Mouse (Mus musculus): ENCODE results near the gene Mapk12.
A peak's percentile ranks its signal among the peaks of the same experiment; 100 is the strongest.

Mapk12 gene

GRCm38 (mm10) chr15:89140659-89141252 lies at the start of gene Mapk12:
Gene Mapk12, minus strand, starts transcription at chr15:89140703.
- peak; percentile 58 for DNase-seq

DNA sequence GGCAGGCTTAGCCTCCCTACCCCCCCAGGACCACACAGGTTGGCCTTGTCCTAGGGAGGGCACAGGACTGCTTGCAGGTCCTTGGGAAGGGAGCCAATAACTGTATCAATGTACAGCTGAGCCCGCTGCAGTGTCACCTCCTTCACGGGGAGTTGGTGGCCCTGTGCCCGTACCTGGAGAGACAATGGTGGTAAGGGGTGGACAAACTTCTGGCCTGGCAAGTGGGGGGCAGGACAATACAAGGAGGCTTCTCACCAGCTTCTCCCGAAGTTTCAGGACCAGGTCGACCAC lies 44.4 kb upstream of the Mapk12 start:
- no peak for DNase-seq

GRCm38 (mm10) chr15:89184141-89184936 lies 43.8 kb upstream of the Mapk12 start:
- no peak for DNase-seq

GRCm38 (mm10) chr15:89182842-89183241 lies 42.3 kb upstream of the Mapk12 start:
- DNase-seq, result no peak

DNA sequence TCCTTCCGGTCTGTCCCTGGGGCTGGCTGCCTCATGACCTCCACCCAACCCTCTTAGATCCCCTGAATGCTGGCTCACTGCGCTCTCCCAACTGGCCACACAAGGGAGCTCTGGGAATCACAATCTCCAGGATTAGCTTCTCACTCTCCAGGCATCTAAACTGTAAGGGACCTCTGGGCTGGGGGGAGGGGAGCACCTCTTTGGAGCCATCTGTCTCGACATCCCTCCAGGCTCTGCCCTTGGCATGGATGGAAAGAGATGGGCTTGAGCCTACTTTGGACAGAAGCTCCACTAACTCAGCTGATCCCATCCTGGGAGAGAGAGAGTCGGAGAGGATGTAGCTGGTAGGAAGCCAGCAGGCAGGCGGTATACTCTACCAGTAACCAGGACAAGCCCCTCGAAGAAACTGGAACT lies 41.8 kb upstream of the Mapk12 start:
- peak; percentile 39 for DNase-seq

DNA sequence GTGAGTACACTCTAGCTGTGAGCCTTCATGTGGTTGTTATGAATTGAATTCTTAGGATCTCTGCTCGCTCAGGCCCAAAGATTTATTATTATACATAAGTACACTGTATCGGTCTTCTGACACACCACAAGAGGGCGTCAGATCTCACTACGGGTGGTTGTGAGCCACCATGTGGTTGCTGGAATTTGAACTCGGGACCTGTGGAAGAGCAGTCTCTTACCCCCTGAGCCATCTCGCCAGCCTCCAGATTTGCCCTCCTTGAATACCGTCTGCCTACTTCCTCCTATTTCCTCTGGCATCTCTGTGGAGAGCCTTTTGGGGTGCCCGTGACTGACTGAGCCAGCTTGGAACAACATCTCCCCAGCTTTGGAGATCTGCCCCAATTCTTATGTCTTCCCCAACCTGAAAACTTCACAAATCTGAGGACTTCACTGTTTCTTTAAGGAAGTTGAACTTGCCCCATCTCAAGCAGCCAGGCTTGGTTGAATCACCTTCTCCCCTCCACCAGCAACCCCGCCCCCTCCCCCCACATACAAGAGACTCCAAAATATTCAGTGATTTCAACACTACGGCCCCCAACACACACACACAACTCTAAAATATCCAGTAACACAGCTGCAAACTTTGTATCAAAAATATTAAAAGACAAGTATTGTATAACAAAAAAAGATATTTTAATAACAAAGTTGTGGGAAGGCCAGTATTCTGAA lies 41.2 kb upstream of the Mapk12 start:
- DNase-seq, result no peak

- peak; percentile 77 for DNase-seq
Measured at GRCm38 (mm10) chr15:89180571-89181229, 40.2 kb upstream of the Mapk12 start, which contains the start of gene Plxnb2. Gene Plxnb2, minus strand, starts transcription at chr15:89180788.

DNA sequence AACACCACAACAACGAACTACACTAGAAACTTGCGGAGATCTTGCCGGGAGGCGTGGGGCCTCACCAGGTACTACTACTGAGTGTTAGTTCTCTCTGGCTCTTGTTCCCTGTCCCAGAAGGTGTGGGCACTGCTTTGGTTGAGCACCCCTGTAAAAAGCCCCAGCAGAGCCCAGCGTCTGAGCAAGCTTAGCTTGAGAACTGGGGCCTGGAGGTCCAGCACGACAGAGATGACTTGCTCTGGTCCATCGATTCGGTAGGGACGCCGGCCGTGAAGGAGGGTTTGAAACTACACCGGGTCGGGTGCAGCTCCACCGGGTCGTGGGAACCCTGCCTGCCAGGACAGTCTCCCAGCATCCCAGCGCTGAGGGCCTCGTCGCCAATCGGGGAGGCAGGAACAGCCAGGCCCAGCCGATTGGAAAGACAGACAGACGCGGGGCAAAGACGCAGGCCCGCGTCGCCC lies 39.6 kb upstream of the Mapk12 start:
- no peak for DNase-seq

DNA sequence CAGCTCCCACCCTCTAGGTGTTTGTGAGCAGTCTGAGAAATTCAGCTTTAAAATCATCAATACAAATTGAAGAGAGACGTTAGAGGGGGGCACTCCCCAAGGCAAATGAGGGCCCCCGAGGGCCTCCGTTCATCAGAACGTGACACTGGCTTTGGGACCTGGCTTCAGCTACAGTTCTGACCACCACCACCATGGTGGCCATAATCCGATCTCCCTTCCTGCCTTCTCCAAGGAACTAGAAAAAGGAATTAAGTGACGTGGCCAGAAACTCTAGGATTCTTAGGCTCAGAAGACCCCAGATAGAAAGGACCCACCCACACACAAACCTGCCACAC lies 39.1 kb upstream of the Mapk12 start:
- DNase-seq, result no peak

- peak; percentile 81 for DNase-seq
Measured at GRCm38 (mm10) chr15:89178954-89179629, 38.6 kb upstream of the Mapk12 start.

GRCm38 (mm10) chr15:89178260-89178860 lies 37.9 kb upstream of the Mapk12 start:
- DNase-seq, result no peak

DNA sequence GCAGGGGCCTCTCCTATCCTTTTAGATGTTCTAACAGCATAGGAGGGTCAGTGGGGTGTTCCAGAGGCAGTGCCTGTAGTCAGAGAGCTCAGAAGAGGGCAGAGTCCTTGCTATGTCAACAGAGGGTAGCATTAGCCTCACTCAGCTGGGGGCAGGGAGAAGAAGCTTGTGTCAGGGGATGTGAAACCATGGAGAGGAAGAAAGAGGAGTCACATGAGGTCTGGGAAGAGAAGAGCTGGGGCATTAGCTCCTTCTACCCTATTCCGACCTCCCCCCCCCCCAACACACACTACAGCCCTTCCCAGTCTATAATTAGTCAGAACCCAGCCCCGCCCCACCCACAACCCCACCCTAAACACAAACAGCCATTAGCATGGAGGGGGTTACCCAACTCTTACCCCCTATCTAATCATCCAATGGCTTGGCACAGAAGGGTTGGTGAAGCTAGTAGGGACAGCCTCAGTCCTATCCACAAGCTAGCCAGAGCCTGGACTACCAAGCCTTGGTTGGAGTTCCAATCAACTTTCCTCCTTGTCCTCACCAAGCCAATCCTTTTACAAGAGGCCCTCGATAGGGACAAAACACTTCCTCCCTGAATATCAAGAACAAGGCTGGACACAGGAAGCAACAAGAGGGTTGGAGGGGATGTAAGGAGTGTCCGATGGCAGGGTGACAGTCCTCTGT lies 37.2 kb upstream of the Mapk12 start:
- no peak for DNase-seq

- DNase-seq, result peak; percentile 96
Measured at GRCm38 (mm10) chr15:89177121-89177520, 36.6 kb upstream of the Mapk12 start.

DNA sequence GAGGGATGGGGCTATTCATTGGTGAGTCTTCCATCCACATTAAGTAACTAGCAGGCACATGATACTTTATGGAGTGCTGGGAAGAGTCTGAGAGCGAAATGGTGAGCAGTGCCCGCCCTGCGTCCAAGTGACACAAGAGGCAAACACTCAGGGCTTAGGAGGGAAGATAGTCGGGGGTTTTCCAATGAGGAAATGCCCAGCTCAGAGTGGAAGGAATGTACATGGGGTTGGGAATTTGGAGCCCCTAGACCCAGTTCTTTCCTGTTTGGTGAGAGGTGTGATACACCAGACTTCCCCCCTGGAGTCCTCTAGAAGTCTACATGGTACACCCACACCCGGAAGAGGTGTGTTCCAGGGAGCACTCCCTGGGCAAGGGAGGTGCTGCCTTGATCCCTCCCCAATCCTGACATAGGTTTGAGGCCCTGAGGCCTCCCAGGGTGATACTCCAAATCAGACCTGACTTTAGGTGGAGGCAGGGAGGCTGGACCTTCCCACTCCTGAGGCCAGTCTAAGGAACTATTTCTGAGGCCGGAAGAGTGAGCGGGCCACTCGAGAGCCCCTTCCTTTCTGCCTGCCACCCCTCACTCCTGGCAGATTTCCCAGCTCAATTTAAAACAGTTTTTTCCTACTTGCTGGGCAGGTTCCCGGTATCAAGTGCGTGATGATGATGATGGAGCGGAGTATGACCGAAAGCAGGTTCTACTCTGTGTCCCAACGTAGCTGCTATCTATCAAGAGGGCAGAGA lies 35.1 kb upstream of the Mapk12 start:
- DNase-seq, result no peak

DNA sequence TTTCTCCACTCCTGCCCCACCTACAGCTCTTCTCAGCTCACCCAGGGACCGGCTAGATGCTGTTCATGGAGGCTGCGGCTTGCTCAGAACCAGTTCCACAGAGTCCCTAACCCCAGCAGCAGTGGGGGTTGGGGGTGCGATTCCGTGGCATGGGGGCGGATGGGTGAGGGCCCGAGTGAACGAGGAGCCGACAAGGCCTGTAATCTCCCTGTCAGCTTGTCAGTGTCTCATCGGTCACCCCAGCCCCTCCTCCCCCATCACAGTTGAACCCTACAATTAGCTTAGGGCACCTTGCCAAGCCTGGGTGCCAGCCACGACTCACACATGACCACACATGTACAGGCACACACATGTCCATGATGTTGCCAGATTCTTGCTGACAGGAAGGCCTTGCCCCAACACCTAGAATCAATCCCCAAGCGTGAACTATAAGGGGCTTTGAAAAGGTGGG lies 34.4 kb upstream of the Mapk12 start:
- no peak for DNase-seq

- peak; percentile 71 for DNase-seq
Measured at GRCm38 (mm10) chr15:89173906-89174214, 33.4 kb upstream of the Mapk12 start.

DNA sequence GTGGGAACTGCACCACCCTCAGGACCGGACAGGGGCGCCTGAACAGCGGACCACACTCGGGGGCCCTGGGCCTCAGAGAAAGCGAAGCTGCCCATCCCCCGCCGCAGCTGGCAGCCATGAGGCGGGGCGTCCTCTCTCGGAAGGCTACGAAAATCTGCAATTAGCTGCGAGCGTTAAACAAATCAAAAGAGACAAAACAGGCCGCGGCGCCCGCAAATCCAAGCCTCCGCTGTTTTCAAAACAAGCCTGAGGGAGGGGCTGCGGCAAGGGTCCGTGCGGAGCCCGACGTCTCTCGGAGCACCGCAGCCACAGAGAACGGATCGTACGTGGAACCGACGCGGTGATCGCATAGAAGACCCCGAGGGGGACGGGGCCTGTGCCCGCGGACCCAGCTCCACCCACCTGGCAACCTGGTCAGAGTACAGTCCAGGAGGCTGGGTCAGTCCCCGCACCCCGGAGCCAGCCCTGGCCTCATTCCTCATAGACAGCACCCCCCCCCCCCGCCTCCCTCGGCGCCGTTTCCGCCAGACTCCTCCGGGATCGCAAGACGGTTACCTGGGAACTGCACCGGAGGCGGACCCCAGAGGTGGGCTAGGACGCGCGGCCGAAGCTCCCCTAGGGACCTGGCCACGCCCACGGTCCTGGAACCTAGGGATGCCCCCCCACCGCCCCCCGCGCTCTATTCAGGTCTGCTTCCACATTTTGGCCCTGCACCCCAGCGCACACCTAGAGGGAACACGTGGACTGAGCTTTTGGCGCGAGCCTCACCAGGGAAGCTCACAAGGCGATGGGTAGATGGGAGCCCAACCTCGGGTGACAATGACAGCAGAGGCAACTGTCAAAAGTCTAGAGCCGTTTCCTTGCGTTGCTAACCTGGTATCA lies 32.8 kb upstream of the Mapk12 start:
- DNase-seq, result peak; percentile 60

DNA sequence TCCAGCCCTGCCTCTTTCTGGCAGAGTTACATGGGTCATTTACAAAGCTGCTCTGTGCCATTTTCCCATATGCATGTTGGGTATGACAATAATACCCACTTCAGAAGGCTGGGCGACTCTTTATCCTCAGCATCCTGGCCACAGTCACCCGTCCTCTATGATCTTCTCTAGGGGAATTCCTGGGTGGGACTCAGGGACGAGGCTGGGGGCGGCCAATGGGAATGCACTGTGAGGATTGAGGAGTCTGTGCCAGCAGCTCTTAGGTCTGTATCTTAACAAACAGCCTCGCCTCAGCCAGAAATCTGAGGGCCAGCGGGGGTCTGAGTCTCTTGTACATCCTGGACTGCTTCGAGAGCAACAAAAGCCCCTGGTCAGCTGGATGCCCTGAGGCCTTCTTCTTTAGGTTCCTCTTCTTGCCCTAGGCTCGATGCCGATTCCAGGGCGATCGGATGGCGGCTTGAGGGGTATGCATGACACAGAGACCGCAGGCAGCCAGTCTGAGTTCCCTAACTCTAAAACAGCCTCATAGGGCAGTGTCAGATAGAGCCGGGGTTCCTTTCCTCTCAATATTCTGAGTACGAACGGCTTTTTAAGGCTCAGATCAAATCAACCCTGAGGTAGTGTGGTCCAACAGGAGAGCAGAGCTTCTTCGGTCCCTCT lies 31.9 kb upstream of the Mapk12 start:
- DNase-seq, result no peak

- DNase-seq, result no peak
Measured at GRCm38 (mm10) chr15:89171526-89172051, 31.1 kb upstream of the Mapk12 start.
